Mouse (Mus musculus): ENCODE data around the gene Olfr270. TPM values are rescaled to one million over a fixed set of nuclear protein-coding genes. Genes with fewer than 3 reads are reported as not detected.

Gene Olfr270
- polyA plus RNA-seq, 1 experiment from 2014 or later: not detected

- H3K27me3 ChIP-seq (ENCODE audit: control insufficient read depth, insufficient read depth, low read length): no peaks in the 10 kb centered on the region
- H3K9ac ChIP-seq (ENCODE audit: low read length): no peak overlapping the region
- no peaks in the 10 kb centered on the region for H3K9me3 ChIP-seq (replicated peaks; ENCODE audit: control insufficient read depth, low read length)
- ATAC-seq (ENCODE audit: insufficient read depth, low FRiP score): no peak
- H3K4me2 ChIP-seq (ENCODE audit: low read depth, low read length): no peak overlapping the region
- H3K36me3 ChIP-seq (ENCODE audit: control insufficient read depth, insufficient read depth, low read length): no peaks in the 10 kb centered on the region
- no peak overlapping the region for H3K4me3 ChIP-seq (replicated peaks; ENCODE audit: low read length)
- no peak overlapping the region for H3K27ac ChIP-seq (ENCODE audit: low read length)
- 80% methylated on average over 2 of the region's 2 CpGs for WGBS
- H3K4me1 ChIP-seq (ENCODE audit: control insufficient read depth, insufficient read depth, low read length): no peaks in the 10 kb centered on the region
Observed at GRCm38 (mm10) chr4:52986266-52986665, 21.9 kb downstream of the Olfr270 start.

- Histone ChIP-seq H3K4me1 (ENCODE audit: control insufficient read depth, insufficient read depth, low read length) (no peaks in the 10 kb centered on the region), H3K4me3 (replicated peaks; ENCODE audit: low read length) (0 out of 2 replicates have a peak within 1 kb of the TSS, but pooled peaks have one; percentile 8), H3K4me2 (ENCODE audit: low read depth, low read length) (peak within 1 kb of the TSS; percentile 22), H3K27ac (ENCODE audit: low read length) (no peak within 1 kb of the TSS), H3K27me3 (ENCODE audit: control insufficient read depth, insufficient read depth, low read length) (no peaks in the 10 kb centered on the region), H3K9ac (ENCODE audit: low read length) (no peak within 1 kb of the TSS), H3K36me3 (ENCODE audit: control insufficient read depth, insufficient read depth, low read length) (no peaks in the 10 kb centered on the region), H3K9me3 (replicated peaks; ENCODE audit: control insufficient read depth, low read length) (no peaks in the 10 kb centered on the region)
- WGBS: 26% methylated on average over 12 of the region's 12 CpGs
- ATAC-seq (ENCODE audit: insufficient read depth, low FRiP score): no peak
Observed at GRCm38 (mm10) chr4:52989248-52989647, 24.9 kb downstream of the Olfr270 start, which contains the start of gene Nipsnap3a. Gene Nipsnap3a, plus strand, starts transcription at chr4:52989272.

DNA sequence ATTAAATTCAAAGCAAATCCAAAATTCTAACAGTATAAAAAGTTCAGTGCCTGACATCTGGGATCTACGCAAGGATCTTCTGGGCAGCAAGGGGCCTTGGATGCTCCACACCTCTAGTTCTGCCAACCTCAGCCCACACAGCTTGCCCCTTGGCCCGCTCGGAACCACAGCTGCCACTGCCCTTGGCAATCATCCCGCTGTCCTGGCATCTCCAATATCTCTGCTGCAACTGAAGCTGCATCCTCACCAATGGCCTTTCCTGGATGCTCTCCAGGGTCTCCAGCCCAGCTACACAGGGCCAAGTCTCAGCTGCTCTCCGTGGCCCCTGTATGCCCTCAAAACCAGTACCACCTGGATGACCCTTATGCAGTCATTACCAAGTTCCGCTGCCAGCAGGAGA lies 35.1 kb downstream of the Olfr270 start:
- Histone ChIP-seq H3K4me1 (ENCODE audit: control insufficient read depth, insufficient read depth, low read length) (no peaks in the 10 kb centered on the region), H3K4me3 (replicated peaks; ENCODE audit: low read length) (no peak overlapping the region), H3K36me3 (ENCODE audit: control insufficient read depth, insufficient read depth, low read length) (no peaks in the 10 kb centered on the region), H3K27ac (ENCODE audit: low read length) (no peak overlapping the region), H3K9ac (ENCODE audit: low read length) (no peak overlapping the region), H3K4me2 (ENCODE audit: low read depth, low read length) (no peak overlapping the region), H3K27me3 (ENCODE audit: control insufficient read depth, insufficient read depth, low read length) (no peaks in the 10 kb centered on the region), H3K9me3 (replicated peaks; ENCODE audit: control insufficient read depth, low read length) (no peaks in the 10 kb centered on the region)
- WGBS: 90% methylated on average over 6 of the region's 6 CpGs
- ATAC-seq (ENCODE audit: insufficient read depth, low FRiP score): no peak

DNA sequence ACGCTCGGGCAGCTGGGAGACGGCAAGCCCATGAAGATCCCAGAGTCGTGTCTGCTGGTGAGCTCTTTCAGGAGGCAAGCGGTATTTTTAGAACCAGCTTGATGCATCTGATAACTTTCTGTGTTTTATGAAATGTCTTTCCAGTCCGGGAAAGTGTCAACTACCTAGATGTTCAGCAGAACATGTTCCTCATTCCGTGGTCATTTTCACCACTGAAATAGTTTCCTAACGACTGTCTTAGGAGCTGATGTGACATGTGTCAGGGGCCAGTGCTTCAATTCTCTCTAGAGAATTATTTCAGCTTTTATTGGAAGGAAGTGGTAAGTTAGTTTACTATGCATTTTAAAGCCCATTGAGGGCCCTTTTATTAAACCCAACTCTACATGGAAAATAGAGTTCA lies 35.8 kb downstream of the Olfr270 start:
- Histone ChIP-seq H3K4me2 (ENCODE audit: low read depth, low read length) (no peak overlapping the region), H3K36me3 (ENCODE audit: control insufficient read depth, insufficient read depth, low read length) (no peaks in the 10 kb centered on the region), H3K4me3 (replicated peaks; ENCODE audit: low read length) (no peak overlapping the region), H3K27me3 (ENCODE audit: control insufficient read depth, insufficient read depth, low read length) (no peaks in the 10 kb centered on the region), H3K9me3 (replicated peaks; ENCODE audit: control insufficient read depth, low read length) (no peaks in the 10 kb centered on the region), H3K27ac (ENCODE audit: low read length) (no peak overlapping the region), H3K4me1 (ENCODE audit: control insufficient read depth, insufficient read depth, low read length) (no peaks in the 10 kb centered on the region), H3K9ac (ENCODE audit: low read length) (no peak overlapping the region)
- no peak for ATAC-seq (ENCODE audit: insufficient read depth, low FRiP score)
- 67% methylated on average over 8 of the region's 8 CpGs for WGBS

DNA sequence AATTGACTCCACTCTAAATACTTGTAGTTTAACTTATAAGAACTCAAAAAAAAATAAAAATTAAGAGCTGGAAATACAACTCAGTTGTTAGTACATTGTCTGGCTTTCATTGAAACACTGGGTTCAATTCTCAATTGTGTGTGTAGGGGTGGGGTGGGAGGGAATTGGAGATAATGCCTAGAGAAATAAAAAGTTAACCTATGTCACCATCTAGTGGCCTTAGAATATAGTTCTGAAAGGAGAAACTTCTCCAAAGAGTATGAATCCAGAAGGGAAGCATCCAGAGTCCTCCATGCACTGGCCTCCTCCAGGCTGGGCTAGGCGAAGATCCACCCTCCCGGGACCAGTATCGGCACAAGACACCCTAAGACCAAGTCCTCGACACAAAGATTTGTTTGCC lies 44.8 kb downstream of the Olfr270 start:
- WGBS: 60% methylated on average over 4 of the region's 4 CpGs
- Histone ChIP-seq H3K36me3 (ENCODE audit: control insufficient read depth, insufficient read depth, low read length) (no peaks in the 10 kb centered on the region), H3K4me3 (replicated peaks; ENCODE audit: low read length) (no peak overlapping the region), H3K4me1 (ENCODE audit: control insufficient read depth, insufficient read depth, low read length) (peaks cover 6% of the 10 kb centered on the region; the same call in 1 of the 2 replicates), H3K9me3 (replicated peaks; ENCODE audit: control insufficient read depth, low read length) (no peaks in the 10 kb centered on the region), H3K27ac (ENCODE audit: low read length) (no peak overlapping the region), H3K27me3 (ENCODE audit: control insufficient read depth, insufficient read depth, low read length) (no peaks in the 10 kb centered on the region), H3K9ac (ENCODE audit: low read length) (no peak overlapping the region), H3K4me2 (ENCODE audit: low read depth, low read length) (no peak overlapping the region)
- no peak for ATAC-seq (ENCODE audit: insufficient read depth, low FRiP score)

DNA sequence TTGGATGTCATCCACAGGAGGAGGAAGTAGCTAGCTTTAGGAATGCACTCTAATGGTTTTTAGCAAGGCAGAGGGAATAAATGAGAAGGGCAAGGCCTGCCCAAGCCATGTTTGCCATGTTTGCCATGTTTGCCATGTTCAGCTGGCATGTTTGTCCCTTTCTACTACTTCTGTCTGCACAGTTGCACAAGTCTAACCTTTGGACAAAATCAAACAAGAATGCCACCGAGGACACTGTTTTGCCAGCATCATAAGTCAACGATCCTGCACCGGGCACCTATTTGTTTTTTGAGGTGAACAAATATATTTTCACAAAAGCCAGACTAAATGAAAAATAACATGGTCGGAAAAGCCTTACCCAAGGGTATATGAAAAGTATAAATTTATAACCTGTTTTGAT lies 45.5 kb downstream of the Olfr270 start:
- no peaks in the 10 kb centered on the region for H3K9me3 ChIP-seq (replicated peaks; ENCODE audit: control insufficient read depth, low read length)
- ATAC-seq (ENCODE audit: insufficient read depth, low FRiP score): no peak

GRCm38 (mm10) chr4:53011732-53012361 lies 47.5 kb downstream of the Olfr270 start, which contains the start of gene Nipsnap3b:
Gene Nipsnap3b, plus strand, starts transcription at chr4:53011880.
- Histone ChIP-seq H3K27ac (ENCODE audit: low read length) (peak within 1 kb of the TSS; percentile 79), H3K4me3 (replicated peaks; ENCODE audit: low read length) (peak within 1 kb of the TSS; percentile 77), H3K4me1 (ENCODE audit: control insufficient read depth, insufficient read depth, low read length) (peaks cover 6% of the 10 kb centered on the region; the same call in 1 of the 2 replicates), H3K9me3 (replicated peaks; ENCODE audit: control insufficient read depth, low read length) (peaks cover 5% of the 10 kb centered on the region; the same call in 1 of the 2 replicates), H3K36me3 (ENCODE audit: control insufficient read depth, insufficient read depth, low read length) (peaks cover 13% of the 10 kb centered on the region), H3K4me2 (ENCODE audit: low read depth, low read length) (peak within 1 kb of the TSS; percentile 61), H3K9ac (ENCODE audit: low read length) (peak within 1 kb of the TSS; percentile 89), H3K27me3 (ENCODE audit: control insufficient read depth, insufficient read depth, low read length) (no peaks in the 10 kb centered on the region)
- ATAC-seq (ENCODE audit: insufficient read depth, low FRiP score): peak; percentile 98
- under 1% methylated on average over 63 of the region's 63 CpGs for WGBS

More for the DNA sequence above, 45.5 kb downstream of the Olfr270 start:
- H3K27me3 ChIP-seq (ENCODE audit: control insufficient read depth, insufficient read depth, low read length): no peaks in the 10 kb centered on the region
- H3K4me1 ChIP-seq (ENCODE audit: control insufficient read depth, insufficient read depth, low read length): peaks cover 6% of the 10 kb centered on the region; the same call in 1 of the 2 replicates
- H3K27ac ChIP-seq (ENCODE audit: low read length): no peak overlapping the region
- H3K9ac ChIP-seq (ENCODE audit: low read length): no peak overlapping the region
- no peak overlapping the region for H3K4me3 ChIP-seq (replicated peaks; ENCODE audit: low read length)
- no peak overlapping the region for H3K4me2 ChIP-seq (ENCODE audit: low read depth, low read length)
- WGBS: 76% methylated on average over 4 of the region's 4 CpGs
- no peaks in the 10 kb centered on the region for H3K36me3 ChIP-seq (ENCODE audit: control insufficient read depth, insufficient read depth, low read length)

DNA sequence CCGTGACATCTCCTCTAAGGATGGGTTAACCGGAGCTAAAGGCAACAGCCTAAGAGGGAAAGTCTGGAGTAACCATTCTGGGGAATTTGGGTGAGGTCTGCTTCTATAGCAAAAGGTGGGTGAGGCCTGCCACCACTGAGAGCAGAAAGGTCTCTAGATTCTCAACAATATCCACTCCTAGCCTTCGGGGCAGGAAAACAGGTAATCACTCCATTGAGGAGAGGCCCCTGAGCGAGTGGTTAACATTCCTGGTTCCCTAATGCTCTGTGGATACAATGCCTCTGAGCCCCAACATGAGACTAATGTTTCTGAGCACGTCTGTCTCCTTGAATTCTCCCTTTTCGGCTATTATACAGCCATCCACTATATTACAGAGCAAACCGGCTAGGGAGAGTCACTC lies 50.1 kb downstream of the Olfr270 start:
- Histone ChIP-seq H3K9ac (ENCODE audit: low read length) (no peak overlapping the region), H3K9me3 (replicated peaks; ENCODE audit: control insufficient read depth, low read length) (peaks cover 5% of the 10 kb centered on the region; the same call in 1 of the 2 replicates), H3K36me3 (ENCODE audit: control insufficient read depth, insufficient read depth, low read length) (peaks cover 22% of the 10 kb centered on the region), H3K27ac (ENCODE audit: low read length) (no peak overlapping the region), H3K27me3 (ENCODE audit: control insufficient read depth, insufficient read depth, low read length) (no peaks in the 10 kb centered on the region), H3K4me3 (replicated peaks; ENCODE audit: low read length) (no peak overlapping the region), H3K4me1 (ENCODE audit: control insufficient read depth, insufficient read depth, low read length) (peaks cover 6% of the 10 kb centered on the region; the same call in 1 of the 2 replicates), H3K4me2 (ENCODE audit: low read depth, low read length) (no peak overlapping the region)
- WGBS: 88% methylated on average over 7 of the region's 7 CpGs
- ATAC-seq (ENCODE audit: insufficient read depth, low FRiP score): no peak

DNA sequence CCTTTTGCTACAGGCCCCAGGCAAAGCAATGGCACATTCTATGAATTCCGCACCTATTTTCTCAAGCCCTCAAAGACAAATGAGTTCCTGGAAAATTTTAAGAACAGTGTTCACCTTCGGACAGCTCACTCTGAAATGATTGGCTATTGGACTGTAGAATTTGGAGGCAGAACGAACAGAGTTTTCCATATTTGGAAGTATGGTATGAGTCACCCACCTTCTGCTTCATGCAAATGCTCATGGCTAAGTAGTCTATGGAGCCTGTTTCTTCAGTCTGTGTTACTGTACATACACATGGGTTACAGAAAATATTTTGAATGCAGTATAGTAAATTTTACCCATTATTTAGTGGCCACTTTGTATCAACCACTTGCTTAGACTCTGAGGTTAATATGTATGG lies 50.7 kb downstream of the Olfr270 start:
- Histone ChIP-seq H3K9ac (ENCODE audit: low read length) (no peak overlapping the region), H3K9me3 (replicated peaks; ENCODE audit: control insufficient read depth, low read length) (peaks cover 5% of the 10 kb centered on the region; the same call in 1 of the 2 replicates), H3K27ac (ENCODE audit: low read length) (no peak overlapping the region), H3K27me3 (ENCODE audit: control insufficient read depth, insufficient read depth, low read length) (no peaks in the 10 kb centered on the region), H3K4me3 (replicated peaks; ENCODE audit: low read length) (no peak overlapping the region), H3K36me3 (ENCODE audit: control insufficient read depth, insufficient read depth, low read length) (peaks cover 22% of the 10 kb centered on the region), H3K4me1 (ENCODE audit: control insufficient read depth, insufficient read depth, low read length) (peaks cover 6% of the 10 kb centered on the region; the same call in 1 of the 2 replicates), H3K4me2 (ENCODE audit: low read depth, low read length) (no peak overlapping the region)
- 92% methylated on average over 3 of the region's 3 CpGs for WGBS
- ATAC-seq (ENCODE audit: insufficient read depth, low FRiP score): no peak

All from stomach, embryonic 16.5 days (tissue).